Mouse (Mus musculus) limb, embryonic 13.5 days (tissue): ENCODE data around the gene Pbx2. TPM values are rescaled to one million over a fixed set of nuclear protein-coding genes. Genes with fewer than 3 reads are reported as not detected.

ENCODE experiments used
- ATAC-seq: fragments of 200-750 bp; cut with Nextera tagmentation; 2 replicates; pipeline ENCODE4 v1.8.0; 2017; ENCODE audit warnings: low read depth, moderate number of reproducible peaks, moderate TSS enrichment; ENCODE audit not compliant: low FRiP score
- H3K27ac ChIP-seq: fragments of 300-500 bp; sonication (generic); 2 replicates; pipeline ENCODE4 v1.5.1; 2015; ENCODE audit warnings: inconsistent platforms, mild to moderate bottlenecking, moderate library complexity
- H3K27me3 ChIP-seq: fragments of 300-500 bp; sonication (generic); 2 replicates; pipeline ENCODE4 v1.6.1; 2015; ENCODE audit warnings: mild to moderate bottlenecking, inconsistent platforms
- H3K36me3 ChIP-seq: fragments of 300-500 bp; sonication (generic); 2 replicates; pipeline ENCODE4 v1.6.1; 2015; ENCODE audit warnings: inconsistent platforms, mild to moderate bottlenecking, moderate library complexity
- H3K4me1 ChIP-seq: fragments of 300-500 bp; sonication (generic); 2 replicates; pipeline ENCODE4 v1.6.1; 2015; ENCODE audit warnings: inconsistent platforms
- H3K4me2 ChIP-seq: fragments of 300-500 bp; sonication (generic); replicated peaks from 2 replicates; pipeline ENCODE4 v1.6.1; 2015; ENCODE audit warnings: inconsistent platforms, mild to moderate bottlenecking, moderate library complexity
- H3K4me3 ChIP-seq: fragments of 300-500 bp; sonication (generic); 2 replicates; pipeline ENCODE4 v1.5.1; 2015; ENCODE audit warnings: moderate library complexity, mild to moderate bottlenecking, inconsistent platforms
- H3K9ac ChIP-seq: fragments of 300-500 bp; sonication (generic); 2 replicates; pipeline ENCODE4 v1.6.1; 2015; ENCODE audit warnings: mild to moderate bottlenecking, inconsistent platforms
- H3K9me3 ChIP-seq: fragments of 300-500 bp; sonication (generic); 2 replicates; pipeline ENCODE4 v1.6.1; 2016; ENCODE audit warnings: inconsistent platforms
- WGBS: fragments of 180-500 bp; shearing (Covaris S2); methylation state at CpG from one replicate; pipeline ENCODE4 v1.1.7; 2015; 5-methylcytosine and 5-hydroxymethylcytosine counted together
- polyA plus RNA-seq: library from polyadenylated mRNA; unstranded; fragments of >200 nt; fragmentation: Nextera tagmentation; extraction: Ambion mirVana; gene quantifications from 2 replicates; pipeline ENCODE4 v1.2.1, GENCODE M21; 2015

The Pbx2 gene
- polyA plus RNA-seq, 1 experiment from 2014 or later: 18.9 TPM

DNA sequence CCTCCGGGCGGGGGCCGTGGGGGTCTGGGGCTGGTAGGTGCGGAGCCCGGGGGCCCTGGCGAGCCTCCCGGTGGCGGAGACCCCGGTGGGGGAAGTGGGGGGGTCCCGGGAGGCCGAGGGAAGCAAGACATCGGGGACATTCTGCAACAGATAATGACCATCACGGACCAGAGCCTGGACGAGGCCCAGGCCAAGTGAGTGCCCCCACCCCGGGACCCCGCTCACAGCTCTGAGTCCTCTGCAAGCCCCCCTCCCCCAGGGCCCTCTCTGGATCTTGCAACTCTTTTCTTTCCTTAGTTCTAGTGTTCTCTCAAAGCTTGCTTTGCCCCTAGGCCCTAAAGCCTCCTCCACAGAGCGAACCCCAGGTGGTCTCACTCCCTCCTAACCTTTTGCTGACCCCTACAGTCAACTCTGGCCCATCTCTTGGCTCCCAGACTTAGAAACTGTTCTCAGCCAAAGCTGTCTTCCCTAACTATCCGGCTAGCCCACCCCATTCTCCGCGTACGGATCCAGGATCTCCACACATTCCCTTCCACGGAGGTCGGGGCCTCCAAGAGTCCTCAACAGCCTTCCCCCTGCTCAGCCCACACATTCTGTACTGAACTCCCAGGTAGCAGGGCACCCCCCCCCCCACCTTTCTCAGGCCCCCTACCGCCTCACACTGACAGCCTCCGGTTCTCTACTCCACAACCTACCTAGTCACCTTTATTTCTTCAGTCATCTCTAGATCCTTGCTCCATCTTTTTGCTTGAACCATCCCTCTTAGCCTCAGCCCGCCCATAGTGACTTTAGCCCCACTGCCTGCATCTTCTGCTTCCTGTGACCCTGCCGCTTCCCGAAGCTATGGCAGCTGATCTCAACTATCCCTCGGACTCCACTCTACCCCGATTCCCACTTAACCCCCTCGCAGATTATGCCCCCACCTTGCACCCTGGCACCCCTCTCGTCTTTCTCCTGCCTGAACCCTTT is 1.8 kb downstream of the Pbx2 start:
- Histone ChIP-seq H3K4me1 (peaks cover 81% of the 10 kb centered on the region), H3K9ac (peak overlapping the region; percentile 98), H3K27ac (peak overlapping the region; percentile 99), H3K27me3 (no peaks in the 10 kb centered on the region), H3K4me2 (peak overlapping the region; percentile 98), H3K36me3 (peaks cover 29% of the 10 kb centered on the region), H3K4me3 (peak overlapping the region; percentile 91), H3K9me3 (no peaks in the 10 kb centered on the region)
- ATAC-seq: peak; percentile 22; the same call in 1 of the 2 replicates
- WGBS: under 1% methylated on average over 32 of the region's 32 CpGs

DNA sequence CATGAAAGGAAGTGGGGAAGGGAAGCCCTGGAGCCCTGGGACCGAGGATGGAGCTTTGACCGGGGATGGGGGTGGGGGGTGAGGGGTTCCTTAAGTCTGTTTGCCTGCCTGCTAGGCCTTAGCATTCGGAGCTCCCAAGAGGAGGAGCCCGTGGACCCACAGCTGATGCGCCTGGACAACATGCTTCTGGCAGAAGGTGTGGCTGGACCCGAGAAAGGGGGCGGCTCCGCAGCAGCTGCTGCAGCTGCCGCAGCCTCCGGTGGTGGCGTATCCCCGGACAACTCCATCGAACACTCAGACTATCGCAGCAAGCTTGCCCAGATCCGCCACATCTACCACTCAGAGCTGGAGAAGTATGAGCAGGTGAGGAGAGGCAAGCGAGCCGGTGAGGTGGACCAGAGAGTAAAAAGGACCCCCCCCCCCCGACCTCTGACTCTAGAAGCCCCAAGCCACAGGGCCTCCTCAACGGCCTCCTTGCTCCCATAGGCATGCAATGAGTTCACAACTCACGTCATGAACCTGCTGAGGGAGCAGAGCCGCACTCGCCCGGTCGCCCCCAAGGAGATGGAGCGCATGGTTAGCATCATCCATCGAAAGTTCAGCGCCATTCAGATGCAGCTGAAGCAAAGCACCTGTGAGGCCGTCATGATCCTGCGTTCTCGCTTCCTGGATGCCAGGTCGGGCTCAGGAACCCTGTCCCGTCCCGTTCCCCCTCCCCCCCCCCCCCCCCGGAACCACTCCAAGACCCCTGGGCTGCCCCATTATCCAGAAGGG is 2.9 kb downstream of the Pbx2 start:
- Histone ChIP-seq H3K4me2 (peak overlapping the region; percentile 98), H3K4me3 (peak overlapping the region; percentile 91), H3K9ac (peak overlapping the region; percentile 98), H3K27ac (peak overlapping the region; percentile 99; the same call in 1 of the 2 replicates), H3K36me3 (peaks cover 29% of the 10 kb centered on the region), H3K4me1 (peaks cover 76% of the 10 kb centered on the region), H3K27me3 (no peaks in the 10 kb centered on the region), H3K9me3 (no peaks in the 10 kb centered on the region)
- ATAC-seq: no peak; the same call in 1 of the 2 replicates
- 50% methylated on average over 34 of the region's 34 CpGs for WGBS

DNA sequence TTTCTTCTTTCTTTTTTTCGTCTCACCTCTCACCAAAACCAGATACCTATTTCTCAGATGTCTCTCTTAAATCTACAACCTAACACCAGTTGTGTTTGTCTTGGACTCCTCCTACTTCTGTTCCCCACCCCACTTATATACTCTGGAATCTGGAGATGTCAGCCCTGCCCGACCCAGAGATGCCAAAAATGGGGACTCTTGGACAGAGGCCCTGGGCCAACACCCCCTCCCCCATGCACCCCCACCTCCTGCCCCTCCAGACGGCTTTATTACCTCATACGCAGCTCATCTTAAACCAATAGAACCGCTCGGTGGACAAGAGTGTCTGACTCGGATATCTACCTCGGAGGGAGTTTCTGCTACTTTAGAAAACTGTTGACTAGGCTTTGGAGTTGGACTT is 5.0 kb downstream of the Pbx2 start:
- no peaks in the 10 kb centered on the region for H3K9me3 ChIP-seq
- no peak overlapping the region for H3K27ac ChIP-seq
- peaks cover 54% of the 10 kb centered on the region for H3K4me1 ChIP-seq
- no peak for ATAC-seq
- peaks cover 43% of the 10 kb centered on the region for H3K36me3 ChIP-seq
- no peak overlapping the region for H3K4me2 ChIP-seq
- no peak overlapping the region for H3K4me3 ChIP-seq
- H3K9ac ChIP-seq: no peak overlapping the region; the same call in 1 of the 2 replicates
- WGBS: 63% methylated on average over 8 of the region's 8 CpGs
- no peaks in the 10 kb centered on the region for H3K27me3 ChIP-seq

DNA sequence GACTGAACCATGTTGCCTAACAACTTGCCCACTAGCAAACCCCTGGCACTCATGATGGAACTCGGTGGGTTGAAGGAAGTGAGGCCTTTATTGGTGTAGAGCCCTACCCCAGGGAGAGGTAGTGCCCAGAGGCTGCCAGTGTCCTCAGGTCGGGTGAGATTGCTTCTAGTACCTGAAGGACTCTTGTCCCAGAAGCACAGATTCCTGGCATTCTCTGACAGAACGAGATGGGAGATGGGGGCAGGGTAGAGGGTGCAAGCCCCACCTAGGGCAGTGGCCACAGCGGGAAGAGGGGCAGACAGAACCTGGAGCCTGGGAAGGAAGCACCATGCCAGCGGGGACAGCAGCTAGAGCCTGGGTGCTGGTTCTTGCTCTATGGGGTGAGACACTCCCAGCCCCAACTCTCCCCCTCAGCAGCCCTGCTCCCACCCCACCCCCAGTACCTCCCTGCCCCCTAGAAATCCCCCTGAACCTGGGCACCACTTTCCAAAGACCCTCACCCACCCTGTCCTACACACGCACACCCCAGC is 6.6 kb downstream of the Pbx2 start, which contains the start of gene Ager:
TSS of gene Ager (plus strand) at position 297 of the 530 bp plus-strand sequence.
- Histone ChIP-seq H3K27ac (no peak within 1 kb of the TSS), H3K9me3 (no peaks in the 10 kb centered on the region), H3K4me2 (0 out of 2 replicates have a peak within 1 kb of the TSS, but pooled peaks have one; percentile 7), H3K4me1 (peaks cover 56% of the 10 kb centered on the region), H3K36me3 (peaks cover 51% of the 10 kb centered on the region), H3K27me3 (no peaks in the 10 kb centered on the region), H3K9ac (no peak within 1 kb of the TSS), H3K4me3 (no peak within 1 kb of the TSS)
- 22% methylated on average over 6 of the region's 6 CpGs for WGBS
- no peak for ATAC-seq

DNA sequence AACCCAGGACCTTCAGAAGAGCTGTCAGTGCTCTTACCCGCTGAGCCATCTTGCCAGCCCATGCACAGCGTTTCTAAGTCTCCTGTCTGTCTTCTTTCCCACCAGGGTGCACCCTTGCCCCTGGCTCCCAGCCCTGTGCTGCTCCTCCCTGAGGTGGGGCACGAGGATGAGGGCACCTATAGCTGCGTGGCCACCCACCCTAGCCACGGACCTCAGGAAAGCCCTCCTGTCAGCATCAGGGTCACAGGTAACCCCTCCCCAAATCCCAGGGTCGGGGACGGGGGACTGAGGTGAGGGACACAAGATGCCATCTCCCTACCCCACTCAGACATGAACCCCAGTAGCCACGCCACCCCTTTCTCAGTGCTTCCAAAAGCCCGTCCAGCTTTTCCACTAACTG is 8.8 kb downstream of the Pbx2 start:
- Histone ChIP-seq H3K27ac (no peak overlapping the region), H3K4me1 (peaks cover 46% of the 10 kb centered on the region), H3K27me3 (no peaks in the 10 kb centered on the region), H3K36me3 (peaks cover 41% of the 10 kb centered on the region), H3K9me3 (no peaks in the 10 kb centered on the region), H3K4me3 (no peak overlapping the region), H3K9ac (peak overlapping the region; percentile 8; the same call in 1 of the 2 replicates), H3K4me2 (no peak overlapping the region)
- 78% methylated on average over 9 of the region's 9 CpGs for WGBS
- no peak for ATAC-seq

DNA sequence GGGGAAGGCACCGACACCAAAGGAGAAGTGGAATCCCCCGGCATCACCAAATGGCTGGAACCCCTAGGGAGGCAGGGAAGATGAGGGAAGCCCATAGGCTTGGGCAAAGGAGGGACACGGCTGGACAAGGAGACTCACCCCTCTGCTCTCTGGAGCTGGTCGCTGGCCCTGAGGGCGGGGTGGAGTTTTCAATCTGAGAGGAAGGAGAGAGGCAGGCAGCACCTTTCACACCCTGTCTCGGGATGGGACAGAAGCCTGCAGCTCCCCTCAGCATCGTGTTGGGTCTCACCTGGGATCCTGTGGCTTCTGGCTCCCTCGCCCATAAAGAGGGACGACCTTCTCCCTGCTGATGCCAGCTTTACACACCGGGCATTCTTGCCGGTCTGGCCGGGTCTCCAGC is 10.7 kb downstream of the Pbx2 start:
- Histone ChIP-seq H3K4me3 (peak overlapping the region; percentile 69; the same call in 1 of the 2 replicates), H3K9ac (no peak overlapping the region), H3K36me3 (peaks cover 22% of the 10 kb centered on the region), H3K27ac (no peak overlapping the region), H3K9me3 (no peaks in the 10 kb centered on the region), H3K4me1 (peaks cover 38% of the 10 kb centered on the region), H3K27me3 (no peaks in the 10 kb centered on the region), H3K4me2 (peak overlapping the region; percentile 87)
- no peak for ATAC-seq
- WGBS: 88% methylated on average over 12 of the region's 12 CpGs

DNA sequence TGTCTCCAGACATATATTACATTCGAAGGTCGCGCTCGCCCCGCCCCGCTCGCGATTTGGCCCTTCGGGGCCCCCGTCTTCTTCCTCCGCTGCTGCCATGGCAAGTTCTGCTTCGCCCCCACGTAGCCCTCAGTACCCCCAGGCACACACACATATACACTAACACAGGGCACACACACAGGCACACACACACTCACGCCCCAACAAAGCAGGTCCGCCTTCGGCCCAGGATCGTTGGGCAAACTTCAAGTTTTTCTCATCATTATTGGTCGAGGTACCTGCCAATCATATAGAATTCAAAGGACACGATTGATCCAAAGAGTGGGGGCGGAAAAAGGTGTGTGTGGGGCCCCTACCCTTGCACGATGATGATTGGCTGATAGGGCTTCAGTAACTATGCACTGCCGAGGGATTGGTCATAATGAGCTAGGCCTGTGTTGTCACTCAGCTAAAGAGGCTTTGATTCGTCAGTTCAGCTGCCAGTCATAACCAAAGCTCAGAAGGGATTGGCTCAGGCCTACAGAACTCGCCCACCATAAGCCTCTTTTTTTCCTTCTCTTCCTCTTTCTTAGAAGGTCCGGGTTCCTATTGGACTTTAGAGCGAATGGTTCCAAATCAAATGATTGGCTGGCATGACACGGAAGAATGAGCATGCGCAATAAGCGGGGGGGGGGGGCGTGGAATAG is 12.5 kb downstream of the Pbx2 start, which contains the start of gene Rnf5:
TSS of gene Rnf5 (minus strand) at position 316 of the 686 bp plus-strand sequence.
- no peaks in the 10 kb centered on the region for H3K27me3 ChIP-seq
- H3K9me3 ChIP-seq: no peaks in the 10 kb centered on the region
- WGBS: under 1% methylated on average over 30 of the region's 30 CpGs
- ATAC-seq: peak; percentile 94
- H3K4me1 ChIP-seq: peaks cover 42% of the 10 kb centered on the region
- H3K9ac ChIP-seq: peak within 1 kb of the TSS; percentile 80
- peak within 1 kb of the TSS; percentile 98 for H3K4me2 ChIP-seq
- peaks cover 31% of the 10 kb centered on the region for H3K36me3 ChIP-seq
- peak within 1 kb of the TSS; percentile 87 for H3K27ac ChIP-seq
- H3K4me3 ChIP-seq: peak within 1 kb of the TSS; percentile 92

DNA sequence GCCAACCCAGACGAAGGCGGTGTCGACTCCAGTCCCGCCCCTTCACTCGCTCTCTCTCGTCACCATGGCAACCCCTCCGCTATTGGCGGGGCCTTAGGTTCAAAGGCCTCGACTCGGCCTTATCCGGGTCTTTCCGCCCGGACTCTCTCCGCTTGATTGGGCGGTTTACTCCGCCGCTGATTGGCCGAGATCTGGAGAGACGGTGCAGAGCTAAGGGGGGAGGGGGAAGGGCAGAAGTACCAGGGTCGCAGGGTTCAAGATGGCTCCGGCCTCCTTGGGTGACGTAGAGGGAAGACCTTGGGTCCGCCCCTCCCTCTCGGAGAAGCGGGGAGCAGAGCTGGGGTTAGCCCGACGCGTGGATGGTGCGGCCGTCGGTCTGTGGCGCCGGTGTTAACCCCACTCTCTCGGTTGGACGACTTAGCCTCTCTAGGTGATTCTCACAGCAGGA is 13.0 kb downstream of the Pbx2 start, which contains the start of gene Agpat1:
TSS of gene Agpat1 (plus strand) at position 202 of the 448 bp plus-strand sequence.
- peak within 1 kb of the TSS; percentile 98 for H3K4me2 ChIP-seq
- H3K9me3 ChIP-seq: no peaks in the 10 kb centered on the region
- peak within 1 kb of the TSS; percentile 94 for H3K9ac ChIP-seq
- H3K27ac ChIP-seq: peak within 1 kb of the TSS; percentile 87
- WGBS: under 1% methylated on average over 33 of the region's 35 CpGs
- no peaks in the 10 kb centered on the region for H3K27me3 ChIP-seq
- peaks cover 31% of the 10 kb centered on the region for H3K36me3 ChIP-seq
- H3K4me3 ChIP-seq: peak within 1 kb of the TSS; percentile 92
- H3K4me1 ChIP-seq: peaks cover 46% of the 10 kb centered on the region
- peak; percentile 88 for ATAC-seq

DNA sequence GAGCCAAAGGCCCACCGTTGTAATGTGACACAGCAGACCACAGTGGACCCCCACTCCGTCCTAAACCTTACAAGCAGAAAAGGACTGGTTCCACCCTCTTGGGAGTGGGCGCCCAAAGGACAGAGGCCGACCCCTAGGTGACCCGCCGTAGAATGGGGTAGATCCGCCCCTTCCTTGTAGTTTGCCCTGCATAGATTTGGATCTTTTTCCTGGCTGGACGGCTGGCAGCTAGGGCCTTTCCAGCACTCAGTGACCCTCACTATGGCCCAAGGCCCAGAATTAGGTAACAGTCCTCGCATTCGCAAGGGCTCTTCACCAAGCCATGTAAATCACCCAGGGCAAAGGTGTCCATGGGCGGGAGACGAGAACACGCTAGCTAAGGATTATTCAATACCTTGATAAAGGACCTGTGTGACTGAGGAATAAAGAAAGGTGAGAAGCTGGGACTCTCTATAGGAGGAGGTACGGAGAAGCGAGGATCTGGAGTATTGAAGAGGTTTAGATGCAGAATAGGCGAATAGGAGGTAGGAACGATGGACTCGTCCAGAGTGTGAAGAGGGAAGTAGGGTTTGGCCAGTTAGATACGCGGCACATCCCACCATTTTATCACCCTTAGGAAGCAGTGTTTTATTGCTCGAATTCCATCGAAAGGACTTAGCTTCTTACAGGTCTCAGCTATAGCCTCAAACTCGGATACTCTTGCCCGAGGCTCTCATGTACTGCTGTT is 13.6 kb downstream of the Pbx2 start:
- 13% methylated on average over 24 of the region's 24 CpGs for WGBS
- ATAC-seq: 0 out of 2 replicates have a peak, but pooled peaks have one; percentile 0
- H3K9me3 ChIP-seq: no peaks in the 10 kb centered on the region

DNA sequence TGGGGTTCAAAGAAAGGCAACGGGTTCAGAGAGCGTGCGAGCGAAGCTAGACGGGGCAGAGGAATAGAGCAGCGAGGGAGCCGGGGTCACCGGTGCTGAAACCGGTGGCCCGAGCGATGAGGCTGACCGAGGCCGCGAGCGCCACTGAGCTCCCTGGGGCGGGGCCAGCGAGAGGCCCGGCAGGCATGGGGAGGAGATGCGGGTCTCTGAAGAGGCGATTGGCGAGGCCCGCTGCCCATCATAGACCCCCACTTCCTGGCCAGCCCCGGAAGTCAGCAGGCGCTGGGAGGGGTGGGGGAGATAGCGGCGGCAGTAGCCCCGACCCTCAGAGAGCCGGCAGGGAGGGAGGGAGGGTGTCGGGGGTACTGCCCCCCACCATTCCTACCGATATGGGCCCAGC is 14.5 kb downstream of the Pbx2 start:
- peak overlapping the region; percentile 98 for H3K4me2 ChIP-seq
- H3K9me3 ChIP-seq: no peaks in the 10 kb centered on the region
- H3K27me3 ChIP-seq: no peaks in the 10 kb centered on the region
- ATAC-seq: peak; percentile 52
- H3K4me1 ChIP-seq: peaks cover 46% of the 10 kb centered on the region
- 0% methylated on average over 24 of the region's 30 CpGs for WGBS
- peak overlapping the region; percentile 92 for H3K4me3 ChIP-seq
- H3K36me3 ChIP-seq: peaks cover 29% of the 10 kb centered on the region
- peak overlapping the region; percentile 94 for H3K9ac ChIP-seq
- H3K27ac ChIP-seq: peak overlapping the region; percentile 87

More for the DNA sequence above, 13.6 kb downstream of the Pbx2 start:
- Histone ChIP-seq H3K4me2 (peak overlapping the region; percentile 98), H3K36me3 (peaks cover 30% of the 10 kb centered on the region), H3K4me3 (peak overlapping the region; percentile 92), H3K9ac (peak overlapping the region; percentile 94), H3K27me3 (no peaks in the 10 kb centered on the region), H3K4me1 (peaks cover 46% of the 10 kb centered on the region), H3K27ac (peak overlapping the region; percentile 87)
